Mouse (Mus musculus) heart, adult 2 months (tissue): ENCODE data around the gene Pla2g3.

Experiments
- EP300 ChIP-seq: fragments of 200-500 bp; IDR thresholded peaks from 2 replicates; pipeline ENCODE4 v1.6.1; 2011; ENCODE audit warnings: low read depth, low read length, control low read depth; ENCODE audit not compliant: insufficient read depth
- POLR2A ChIP-seq: fragments of 200-500 bp; IDR thresholded peaks from 2 replicates; pipeline ENCODE4 v1.6.1; 2011; ENCODE audit warnings: mild to moderate bottlenecking, low read depth, low read length, control low read depth; ENCODE audit not compliant: insufficient read depth

- TF ChIP-seq POLR2A (no peak), EP300 (no peak)
Observed at GRCm38 (mm10) chr11:3529476-3530252, 41.6 kb downstream of the Pla2g3 start.
